Mouse (Mus musculus): ENCODE measurements around the gene Tmem106a. TPM values are rescaled to one million over a fixed set of nuclear protein-coding genes. Genes with fewer than 3 reads are reported as not detected.
"Not testable (repeated sequence)": the region's sequence is repeated elsewhere in the genome, so short reads cannot be mapped to it uniquely, and the experiment has no call there.

The Tmem106a gene
- total RNA-seq, 2 experiments from 2014 or later, result 11.2 to 12.0 TPM

- no peak for DNase-seq
Measured at GRCm38 (mm10) chr11:101599156-101599555, 17.1 kb downstream of the Tmem106a start, which contains the start of gene Gm11634. TSS of gene Gm11634 (minus strand) at chr11:101599256.

- peak; percentile 85 for DNase-seq
Measured at GRCm38 (mm10) chr11:101602491-101602890, 20.4 kb downstream of the Tmem106a start.

- no peak for DNase-seq
Measured at GRCm38 (mm10) chr11:101604116-101604515, 22.1 kb downstream of the Tmem106a start.

GRCm38 (mm10) chr11:101604531-101605453 is 22.8 kb downstream of the Tmem106a start:
- DNase-seq, result peak; percentile 91

GRCm38 (mm10) chr11:101607134-101607533 is 25.1 kb downstream of the Tmem106a start:
- not testable (repeated sequence) for DNase-seq

GRCm38 (mm10) chr11:101610445-101610844 is 28.4 kb downstream of the Tmem106a start:
- no peak for DNase-seq

- DNase-seq, result no peak
Measured at GRCm38 (mm10) chr11:101613596-101613995, 31.6 kb downstream of the Tmem106a start.

GRCm38 (mm10) chr11:101614116-101614515 is 32.1 kb downstream of the Tmem106a start:
- DNase-seq, result no peak

- no peak for DNase-seq
Measured at GRCm38 (mm10) chr11:101615380-101615779, 33.3 kb downstream of the Tmem106a start.

GRCm38 (mm10) chr11:101616104-101616503 is 34.1 kb downstream of the Tmem106a start:
- DNase-seq, result no peak

- no peak for DNase-seq
Measured at GRCm38 (mm10) chr11:101616948-101617767, 35.1 kb downstream of the Tmem106a start.

GRCm38 (mm10) chr11:101617849-101618248 is 35.8 kb downstream of the Tmem106a start:
- DNase-seq, result peak; percentile 52

GRCm38 (mm10) chr11:101618596-101618995 is 36.6 kb downstream of the Tmem106a start:
- DNase-seq, result peak; percentile 29

GRCm38 (mm10) chr11:101620022-101620655 is 38.1 kb downstream of the Tmem106a start:
- not testable (repeated sequence) for DNase-seq

- DNase-seq, result no peak
Measured at GRCm38 (mm10) chr11:101626649-101626994, 44.6 kb downstream of the Tmem106a start.

GRCm38 (mm10) chr11:101626995-101627856 is 45.2 kb downstream of the Tmem106a start, which contains the start of gene Rdm1:
TSS of gene Rdm1 (plus strand) at chr11:101627195.
- peak; percentile 89 for DNase-seq

GRCm38 (mm10) chr11:101627857-101628559 is 46.0 kb downstream of the Tmem106a start:
- DNase-seq, result peak; percentile 92

- DNase-seq, result not testable (repeated sequence)
Measured at GRCm38 (mm10) chr11:101628733-101629417, 46.8 kb downstream of the Tmem106a start.

- no peak for DNase-seq
Measured at GRCm38 (mm10) chr11:101635660-101636059, 53.6 kb downstream of the Tmem106a start.

GRCm38 (mm10) chr11:101639761-101640160 is 57.7 kb downstream of the Tmem106a start:
- DNase-seq, result no peak
